Mouse (Mus musculus): ENCODE measurements around the gene Mamdc4.
"Not testable (repeated sequence)": the region's sequence is repeated elsewhere in the genome, so short reads cannot be mapped to it uniquely, and the experiment has no call there.

Mamdc4 gene

DNA sequence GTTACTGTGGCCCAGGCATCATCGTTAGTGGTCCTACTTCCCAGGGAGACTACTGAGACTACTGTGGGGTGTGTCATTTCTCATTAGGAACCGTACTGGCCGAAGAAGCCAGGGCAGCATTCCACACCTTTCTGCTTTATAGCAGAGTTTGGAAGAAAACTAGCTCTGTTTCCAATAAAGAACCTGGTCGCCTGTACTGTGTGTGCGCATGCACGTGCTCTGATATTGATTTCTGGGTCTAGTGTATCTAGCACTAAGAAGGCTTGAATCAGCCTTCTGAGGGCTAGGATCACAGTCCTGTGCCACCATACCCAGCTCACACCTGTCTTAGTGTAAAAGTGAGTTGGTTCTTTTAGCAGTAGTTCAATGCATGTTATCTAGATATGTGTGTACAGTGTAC lies 15.9 kb downstream of the Mamdc4 start:
- no peak for DNase-seq

DNA sequence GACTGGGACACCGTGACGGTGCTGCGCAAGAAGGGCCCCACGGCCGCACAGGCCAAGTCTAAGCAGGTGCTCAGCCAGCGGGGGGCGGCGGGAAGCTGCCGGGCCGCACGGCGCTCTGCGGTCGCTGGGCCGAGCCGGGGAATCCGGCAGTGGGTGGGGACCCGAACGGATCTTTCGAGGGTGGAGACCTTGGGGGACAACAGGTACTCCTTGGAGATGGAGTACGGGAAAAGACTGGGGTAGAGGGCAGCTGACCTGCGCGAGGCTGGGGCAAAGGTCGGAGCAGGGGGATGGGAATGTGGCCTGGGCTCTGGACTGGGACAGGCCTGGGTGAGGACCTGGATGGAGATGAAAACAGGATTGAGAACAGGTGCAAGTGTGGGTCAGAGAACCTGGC lies 16.7 kb downstream of the Mamdc4 start:
- no peak for DNase-seq

DNA sequence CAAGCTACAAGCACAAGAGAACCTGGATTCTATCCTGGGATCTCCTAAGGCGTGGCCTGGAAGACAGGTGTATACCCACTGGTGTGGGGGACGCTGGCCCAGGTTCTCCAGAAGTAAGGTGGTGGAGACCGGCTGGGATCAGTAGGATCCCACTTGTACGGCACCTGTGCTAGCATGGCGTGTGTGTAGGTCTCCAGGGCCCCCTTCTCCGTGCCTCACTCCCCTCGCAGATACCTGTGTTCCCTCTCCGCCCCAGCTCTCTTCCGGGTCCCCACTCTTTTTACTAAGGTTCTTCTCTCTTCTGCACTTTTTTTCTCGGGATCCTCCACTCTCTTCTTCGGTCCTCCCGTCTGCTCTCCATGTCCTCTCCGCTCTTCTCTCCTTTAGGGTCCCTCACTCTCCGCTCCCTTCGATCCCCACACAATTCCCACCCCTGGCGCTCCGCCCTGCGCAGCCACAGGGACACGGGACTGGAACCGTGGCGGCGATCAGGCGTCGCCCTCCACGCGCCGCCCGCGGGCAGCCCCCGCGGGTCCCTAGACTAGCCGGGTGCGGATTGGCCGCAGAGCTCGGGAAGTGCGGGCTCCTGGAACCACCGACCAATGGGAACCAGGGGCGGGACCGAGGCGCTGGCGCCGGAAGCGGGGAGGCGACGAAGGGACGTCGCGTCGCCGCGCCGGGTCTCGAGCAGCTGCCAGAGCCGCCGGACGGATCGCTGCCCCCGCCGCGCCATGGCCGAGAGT lies 17.3 kb downstream of the Mamdc4 start, which contains the start of gene Edf1:
TSS of gene Edf1 (plus strand) at position 627 of the 743 bp plus-strand sequence.
- DNase-seq, result peak; percentile 95 to 96

DNA sequence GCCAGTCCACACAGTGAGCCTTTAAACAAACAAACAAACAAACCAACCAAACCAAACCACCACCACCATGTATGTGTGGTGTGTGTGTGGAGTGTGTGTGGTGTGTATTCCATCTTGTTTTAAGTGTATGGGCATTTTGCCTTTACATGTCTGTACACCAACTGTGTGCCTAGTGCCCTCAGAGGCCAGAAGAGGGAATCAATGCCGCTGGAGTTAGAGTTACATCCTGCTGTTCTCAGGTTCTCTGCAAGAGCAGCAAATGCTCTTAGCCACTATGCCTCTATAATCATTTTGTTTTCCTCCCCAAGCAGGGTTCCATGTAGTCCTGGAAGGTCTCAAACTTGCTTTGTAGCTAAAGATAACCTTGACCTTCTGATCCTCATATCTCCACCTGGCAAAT lies 18.3 kb downstream of the Mamdc4 start:
- no peak for DNase-seq

DNA sequence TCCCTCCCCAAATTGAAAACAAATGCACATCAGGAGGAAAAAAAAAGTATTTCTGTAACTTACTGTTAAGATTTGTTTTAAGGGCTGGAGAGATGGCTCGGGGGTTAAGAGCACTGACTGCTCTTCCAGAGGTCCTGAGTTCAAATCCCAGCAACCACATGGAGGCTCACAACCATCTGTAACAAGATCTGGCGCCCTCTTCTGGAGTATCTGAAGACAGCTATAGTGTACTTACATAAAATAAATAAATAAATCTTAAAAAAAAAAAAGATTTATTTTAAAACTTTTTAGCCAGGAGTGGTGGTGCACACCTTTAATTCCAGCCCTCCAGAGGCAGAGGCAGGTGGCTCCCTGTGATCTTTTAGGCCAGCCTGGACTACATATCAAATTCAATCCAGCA lies 19.2 kb downstream of the Mamdc4 start:
- not testable (repeated sequence) for DNase-seq

DNA sequence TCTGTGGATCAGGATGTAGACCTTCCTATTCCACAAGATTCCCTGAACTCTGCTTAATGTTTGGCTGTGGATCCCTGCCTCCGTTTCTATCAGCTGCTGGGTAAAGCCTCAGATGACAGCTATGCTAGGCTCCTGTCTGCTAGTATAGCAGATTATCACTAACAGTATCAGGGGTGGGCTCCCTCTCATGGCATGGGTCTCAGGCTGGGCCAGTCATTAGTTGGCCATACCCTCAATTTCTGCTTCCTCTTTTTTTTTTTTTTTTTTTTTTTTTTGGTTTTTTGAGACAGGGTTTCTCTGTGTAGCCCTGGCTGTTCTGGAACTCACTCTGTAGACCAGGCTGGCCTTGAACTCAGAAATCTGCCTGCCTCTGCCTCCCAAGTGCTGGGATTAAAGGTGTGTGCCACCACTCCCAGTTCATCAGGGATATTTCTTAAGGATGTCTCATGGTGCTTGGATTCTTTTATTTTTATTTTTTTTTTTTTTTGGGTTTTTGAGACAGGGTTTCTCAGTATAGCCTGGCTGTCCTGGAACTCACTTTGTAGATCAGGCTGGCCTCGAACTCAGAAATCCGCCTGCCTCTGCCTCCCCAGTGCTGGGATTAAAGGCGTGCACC lies 21.4 kb downstream of the Mamdc4 start:
- DNase-seq, result not testable (repeated sequence)

DNA sequence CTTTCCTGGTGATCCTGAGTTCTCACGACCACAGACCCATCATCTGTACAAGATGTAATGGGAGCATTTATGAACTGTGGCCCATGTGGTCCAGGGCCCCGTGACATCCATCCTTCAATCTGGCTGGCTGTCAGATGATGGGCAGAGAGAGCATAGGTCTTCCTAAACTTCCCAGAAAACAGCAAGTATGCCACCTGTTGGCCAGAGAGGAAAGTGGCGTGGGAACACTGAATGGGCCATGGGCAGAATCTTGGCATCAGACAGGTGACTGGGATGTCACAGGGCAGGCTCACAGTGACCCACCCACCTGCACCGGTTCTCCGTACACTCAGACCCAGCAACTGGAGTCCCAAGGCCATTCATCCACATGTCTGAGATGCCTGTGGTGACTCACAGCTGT lies 23.5 kb downstream of the Mamdc4 start:
- peak; percentile 68 to 74 for DNase-seq

DNA sequence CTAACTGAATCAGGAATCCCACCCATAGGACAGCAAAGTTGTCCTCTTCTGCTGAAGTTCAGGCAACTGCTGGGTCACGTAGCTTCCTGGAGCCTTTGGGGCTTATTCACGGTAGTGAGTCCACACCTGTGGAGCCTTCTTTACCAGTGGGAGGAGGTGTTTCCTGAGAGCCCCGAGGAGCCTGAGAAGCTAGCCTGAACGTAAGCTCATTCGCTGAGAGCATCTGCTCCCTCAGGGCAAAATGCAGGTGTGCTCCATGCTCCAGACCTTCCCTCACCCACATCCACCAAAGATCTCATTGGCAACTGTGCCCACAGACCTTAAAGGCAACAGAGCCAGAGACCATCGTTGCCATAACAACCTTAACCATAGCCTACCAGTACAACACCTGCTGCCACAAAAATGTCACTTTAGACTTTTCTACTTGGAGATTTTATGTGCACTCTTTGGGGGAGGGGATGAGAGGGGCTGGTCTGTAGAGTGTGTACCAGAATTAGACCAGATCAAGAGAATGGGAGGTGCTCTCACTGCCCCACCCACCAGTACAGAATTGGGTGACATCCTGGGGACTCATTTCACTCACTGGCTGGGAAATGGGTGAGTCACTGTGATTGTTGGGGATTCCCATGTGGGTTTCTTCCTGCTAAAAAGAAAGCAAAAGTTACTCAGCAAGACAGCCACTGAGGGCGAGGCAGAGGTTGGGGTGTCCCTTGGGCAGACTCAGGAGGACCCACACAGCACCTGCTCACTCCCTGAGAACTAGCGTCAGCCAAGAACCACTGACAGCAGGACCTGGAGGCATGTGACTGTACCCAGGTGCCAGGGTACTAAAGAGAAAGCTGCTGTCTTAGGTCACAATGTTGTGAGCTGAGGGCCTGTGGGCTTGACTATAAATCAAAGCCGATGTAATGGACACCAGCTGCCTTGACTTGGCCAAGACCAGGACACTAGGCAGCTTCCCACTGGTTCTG lies 25.3 kb downstream of the Mamdc4 start:
- no peak for DNase-seq

DNA sequence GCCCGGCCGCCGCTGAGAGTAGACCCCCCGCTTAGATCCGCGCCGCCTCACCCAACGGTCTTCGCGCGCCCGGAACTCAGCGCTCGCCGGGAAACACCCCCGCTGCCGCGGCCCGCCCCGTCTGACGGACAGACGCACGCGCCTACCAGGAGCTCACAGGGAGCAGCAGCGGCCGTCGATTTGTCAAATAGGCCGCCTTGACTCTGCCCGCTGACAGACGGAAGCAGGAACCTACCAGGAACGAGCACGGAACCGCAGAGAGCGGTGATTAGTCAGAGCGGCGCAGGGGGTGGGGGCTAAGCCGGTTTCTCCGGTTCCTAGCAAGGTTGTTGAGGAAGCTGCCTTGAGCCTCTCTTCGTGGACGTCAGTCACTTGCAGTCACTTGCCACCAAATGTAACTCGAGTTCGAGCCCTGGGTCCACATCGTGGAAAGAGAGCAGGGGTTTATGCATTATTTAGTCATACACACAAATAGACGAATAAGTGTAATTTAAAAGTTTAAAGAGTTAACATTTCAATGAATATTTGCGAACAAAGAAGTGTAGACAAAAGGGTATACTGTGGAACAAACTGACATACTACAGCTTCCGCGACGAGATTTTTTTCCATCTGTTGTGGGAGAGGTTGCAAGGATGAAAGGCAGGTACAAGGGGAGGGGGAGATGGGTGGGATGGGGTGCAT lies 27.7 kb downstream of the Mamdc4 start, which contains the start of gene Traf2:
TSS of gene Traf2 (minus strand) at position 130 of the 681 bp plus-strand sequence.
- peak; percentile 97 to 100 for DNase-seq

DNA sequence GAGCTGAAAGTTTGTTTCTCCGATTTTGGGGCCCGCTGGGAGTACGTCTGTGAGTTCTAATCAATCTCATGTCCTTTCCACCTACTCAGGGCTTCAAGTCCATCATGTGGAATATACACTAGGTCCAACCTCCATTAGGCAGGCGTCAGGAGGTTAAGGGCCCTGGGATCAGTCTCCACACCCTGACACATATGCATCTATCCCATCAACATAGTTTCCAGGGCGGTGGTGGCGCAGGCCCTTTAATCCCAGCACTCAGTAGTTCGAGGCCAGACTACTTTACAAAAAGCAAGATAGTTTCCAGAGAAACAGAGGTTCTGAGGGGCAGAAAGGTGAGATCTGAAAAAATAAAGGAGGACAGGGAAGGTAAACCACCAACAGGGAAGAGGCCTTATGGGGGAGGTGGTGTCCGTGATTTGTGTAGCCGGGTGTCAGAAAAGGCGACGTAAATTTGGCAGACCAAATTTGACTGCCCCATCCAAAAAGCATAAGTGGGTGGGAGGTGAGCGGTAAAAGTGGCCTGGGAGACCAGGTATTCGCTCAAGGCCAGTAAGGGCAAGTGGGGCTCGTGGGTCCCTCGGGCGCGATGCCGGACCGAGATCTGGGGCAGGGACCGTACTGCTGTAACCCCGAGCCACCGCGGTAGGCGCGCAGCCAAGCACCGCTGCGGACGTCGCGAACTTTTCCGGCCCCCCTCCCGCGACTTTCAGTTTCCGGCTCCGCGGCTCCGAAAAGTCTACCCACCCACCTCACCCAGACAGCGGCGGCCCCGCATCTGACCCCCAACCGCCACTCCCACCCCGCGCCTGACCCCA lies 28.4 kb downstream of the Mamdc4 start:
- no peak for DNase-seq

DNA sequence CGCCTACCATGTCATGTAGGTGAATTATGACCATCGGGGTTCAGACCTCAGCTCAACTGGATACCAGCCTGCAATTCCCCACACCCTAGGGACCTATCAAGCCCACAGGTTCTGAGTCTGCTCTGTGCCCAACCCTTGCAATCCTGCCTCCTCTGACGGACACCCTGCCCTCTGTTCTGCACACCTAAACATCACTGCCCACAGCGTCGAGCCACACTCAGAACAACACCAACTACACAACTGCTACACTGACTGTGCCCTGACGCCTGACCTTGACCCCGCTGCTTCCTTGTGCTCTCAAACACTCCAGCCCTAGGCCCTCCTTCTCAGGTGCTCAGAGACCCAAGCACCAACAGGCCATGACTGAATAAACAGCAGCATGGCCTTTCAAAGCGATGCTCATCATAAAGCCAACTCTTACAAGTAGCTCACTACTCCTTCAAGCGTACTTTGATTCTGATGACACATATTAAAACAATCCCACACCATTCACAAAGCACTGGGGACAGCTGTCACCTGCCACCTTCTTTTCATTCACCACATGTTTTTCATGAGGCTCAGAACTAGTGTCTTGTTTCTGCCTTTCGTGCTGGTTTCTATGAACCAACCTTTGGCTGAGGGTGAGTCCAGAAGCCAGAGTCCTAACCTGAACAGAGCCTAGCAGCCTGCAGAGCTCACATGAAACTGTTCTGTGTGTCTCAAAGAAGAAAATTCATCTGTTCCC lies 32.8 kb downstream of the Mamdc4 start:
- no peak for DNase-seq

DNA sequence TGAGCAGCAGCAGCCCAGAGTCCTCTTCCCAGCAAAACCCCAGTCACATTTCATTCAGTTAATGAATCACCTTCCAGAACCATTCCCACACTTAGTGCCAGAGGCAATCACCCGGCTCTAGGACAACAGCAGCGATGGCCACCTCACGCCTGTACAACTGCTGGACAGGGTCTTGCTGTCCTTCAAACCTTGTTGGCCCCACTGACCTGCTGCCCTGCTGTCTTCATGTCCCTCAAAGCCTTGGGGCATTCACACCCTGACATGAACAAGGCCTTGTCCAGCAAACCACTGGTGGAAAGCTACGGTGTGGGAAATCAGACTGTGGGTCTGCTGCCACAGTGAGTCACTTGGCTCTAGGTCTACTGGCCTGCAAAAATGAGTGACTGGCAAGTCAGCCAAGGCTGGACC lies 34.1 kb downstream of the Mamdc4 start:
- DNase-seq, result no peak

DNA sequence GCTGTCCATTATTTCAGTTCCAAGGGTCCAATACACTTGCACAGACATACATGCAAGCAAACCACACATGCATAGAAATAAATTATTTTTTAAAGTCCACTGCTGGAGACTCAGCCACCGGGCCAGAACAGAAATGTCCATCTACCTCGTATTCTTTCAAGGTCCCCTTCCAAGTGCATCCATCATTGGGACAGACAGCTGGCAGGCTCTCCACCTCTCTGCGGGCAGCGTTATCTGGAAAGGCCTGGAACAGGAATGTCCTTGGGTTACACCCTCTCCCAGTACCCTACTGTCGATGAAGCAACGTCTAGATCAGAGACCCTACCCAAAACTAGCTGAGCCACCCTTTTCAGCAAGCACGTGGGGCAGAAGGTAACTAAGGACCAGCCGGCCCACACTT lies 38.1 kb downstream of the Mamdc4 start:
- no peak for DNase-seq

DNA sequence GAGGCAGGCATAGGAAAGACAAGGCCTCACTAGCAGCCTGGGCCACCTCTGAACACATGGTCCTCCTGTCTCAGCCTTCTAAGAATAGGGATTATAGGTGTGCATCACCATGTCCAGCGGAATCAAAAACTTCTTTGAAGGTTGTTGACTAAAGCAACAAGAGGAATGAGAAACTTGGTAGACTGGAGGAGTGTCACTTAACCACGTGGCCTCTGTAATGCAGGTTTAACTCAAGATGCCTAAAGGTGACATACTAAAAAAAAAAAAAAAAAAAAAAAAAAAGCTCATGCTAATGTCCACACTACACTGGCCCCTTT lies 39.8 kb downstream of the Mamdc4 start:
- no peak for DNase-seq

DNA sequence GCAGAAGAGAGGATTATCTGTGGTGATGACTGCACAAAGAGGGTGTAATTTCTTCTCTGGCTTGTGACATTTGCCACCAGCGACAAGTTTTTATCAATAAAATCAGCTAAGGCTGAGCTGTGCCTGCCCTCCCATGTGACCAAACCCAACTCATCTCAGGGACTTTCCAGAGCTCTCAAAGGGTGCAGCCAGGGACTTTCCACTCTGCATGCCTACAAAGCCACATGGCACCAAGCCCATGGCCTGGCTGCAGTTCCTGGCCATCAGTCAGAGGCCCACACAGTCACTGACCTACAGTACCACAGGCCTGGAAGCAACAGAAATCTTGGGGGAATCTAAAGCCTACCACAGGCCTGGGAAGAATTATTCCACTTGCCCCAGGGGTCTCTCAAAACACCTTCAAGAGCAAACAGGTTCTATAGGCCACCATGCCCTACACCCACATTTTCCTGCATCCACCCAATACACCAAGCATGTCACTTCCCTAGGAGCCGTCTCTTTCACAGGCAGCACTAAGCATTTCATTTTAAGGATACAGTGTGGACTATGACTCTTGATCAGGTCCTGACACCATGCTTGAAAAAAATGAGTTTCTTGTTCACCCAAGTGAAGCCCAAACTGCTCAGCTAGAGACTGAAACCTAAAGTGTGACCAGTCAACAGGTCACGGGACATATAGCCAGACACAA lies 40.3 kb downstream of the Mamdc4 start:
- DNase-seq, result peak; percentile 85 to 87

DNA sequence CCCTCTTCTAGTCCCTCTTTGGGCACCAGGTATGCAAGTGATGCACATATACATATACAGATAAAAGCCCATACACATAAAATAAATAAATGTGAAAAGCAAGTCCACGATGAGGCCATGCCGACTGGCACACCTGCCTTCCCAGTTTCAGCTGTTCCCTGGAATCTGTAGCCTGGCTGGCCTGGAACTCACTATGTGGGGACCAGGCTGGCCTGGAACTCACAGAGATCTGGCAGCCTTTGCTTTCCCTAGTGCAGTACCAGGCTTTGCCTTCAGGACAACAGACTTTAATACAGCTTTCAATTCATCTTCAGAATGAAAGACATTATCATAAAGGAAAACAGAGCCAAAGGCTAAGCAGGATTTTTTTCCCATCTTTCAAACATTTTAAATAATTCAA lies 40.9 kb downstream of the Mamdc4 start:
- DNase-seq, result no peak

DNA sequence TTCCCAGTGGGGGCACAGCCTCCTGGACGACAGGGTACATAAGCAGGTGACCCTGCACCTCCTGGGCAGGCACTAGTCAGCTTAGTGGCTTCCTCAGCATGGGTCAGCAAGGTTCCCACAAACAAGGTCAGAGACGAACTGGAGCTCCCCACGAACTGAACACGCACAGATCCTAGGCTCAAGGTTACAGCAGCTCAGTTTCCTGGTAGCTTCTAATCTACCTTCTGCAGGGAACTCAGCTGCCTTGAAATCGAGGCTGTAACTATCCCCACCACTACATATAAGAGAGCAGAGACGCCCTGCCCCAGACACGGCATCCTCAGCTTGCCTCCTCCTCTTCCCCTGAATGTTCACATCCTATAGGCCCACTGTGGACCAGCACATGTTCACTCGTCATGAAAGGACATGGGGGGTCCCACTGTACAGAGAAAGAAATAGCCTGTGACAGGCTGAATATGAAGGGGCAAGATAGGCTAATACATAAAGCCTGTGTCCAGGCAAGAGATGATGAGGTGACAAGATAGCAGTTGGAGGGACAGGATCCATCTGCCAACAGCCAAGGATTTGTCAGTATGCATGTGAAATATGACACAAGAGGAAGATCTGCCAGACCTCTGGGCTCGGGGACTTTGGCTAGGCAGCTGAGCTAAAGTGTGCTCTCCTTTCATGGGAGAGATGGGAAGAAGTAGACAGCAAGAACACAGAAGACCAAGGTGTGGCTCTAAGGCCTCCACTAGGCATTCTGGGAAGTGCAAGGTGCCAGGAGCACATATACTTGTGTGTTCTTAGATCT lies 47.9 kb downstream of the Mamdc4 start:
- no peak for DNase-seq

Measured in cerebellum, adult 18-20 months (tissue).